Mouse (Mus musculus): ENCODE measurements around the gene 9230102O04Rik.

9230102O04Rik gene

GRCm38 (mm10) chr2:9874467-9875219 lies 14.7 kb downstream of the 9230102O04Rik start:
- in situ Hi-C loops (cut with MseI, MboI): loop anchor here in 1 of 2 experiments (25.0 kb wide), 1 partner anchor 412 kb away; no protein-coding TSS in a partner anchor

- in situ Hi-C loops (cut with MseI, MboI): no loop called here
Observed at GRCm38 (mm10) chr2:9873757-9874156, 15.6 kb downstream of the 9230102O04Rik start.

GRCm38 (mm10) chr2:9872682-9873081 lies 16.7 kb downstream of the 9230102O04Rik start:
- in situ Hi-C loops (cut with MseI, MboI): no loop called here

GRCm38 (mm10) chr2:9871798-9872197 lies 17.5 kb downstream of the 9230102O04Rik start:
- in situ Hi-C loops (cut with MseI, MboI): no loop called here

GRCm38 (mm10) chr2:9871141-9871716 lies 18.1 kb downstream of the 9230102O04Rik start:
- in situ Hi-C loops (cut with MseI, MboI): no loop called here

GRCm38 (mm10) chr2:9867092-9867825 lies 22.1 kb downstream of the 9230102O04Rik start:
- in situ Hi-C loops (cut with MseI, MboI): no loop called here

GRCm38 (mm10) chr2:9860698-9861097 lies 28.6 kb downstream of the 9230102O04Rik start:
- in situ Hi-C loops (cut with MseI, MboI): no loop called here

GRCm38 (mm10) chr2:9855861-9856260 lies 33.5 kb downstream of the 9230102O04Rik start:
- in situ Hi-C loops (cut with MseI, MboI): no loop called here

GRCm38 (mm10) chr2:9852851-9853576 lies 36.3 kb downstream of the 9230102O04Rik start:
- in situ Hi-C loops (cut with MseI, MboI): no loop called here

GRCm38 (mm10) chr2:9835195-9835594 lies 54.1 kb downstream of the 9230102O04Rik start:
- in situ Hi-C loops (cut with MseI, MboI): no loop called here

GRCm38 (mm10) chr2:9833712-9834111 lies 55.6 kb downstream of the 9230102O04Rik start:
- in situ Hi-C loops (cut with MseI, MboI): no loop called here
